Mouse (Mus musculus): ENCODE data around the gene Atf4. TPM values are rescaled to one million over a fixed set of nuclear protein-coding genes. Genes with fewer than 3 reads are reported as not detected.
A peak's percentile ranks its signal among the peaks of the same experiment; 100 is the strongest.

Gene Atf4
- polyA plus RNA-seq, 1 experiment from 2014 or later: 133 TPM

- Histone ChIP-seq H3K4me1 (replicated peaks) (peaks cover 5% of the 10 kb centered on the region; the same call in 1 of the 2 replicates), H3K36me3 (no peaks in the 10 kb centered on the region), H3K27me3 (no peaks in the 10 kb centered on the region), H3K9ac (replicated peaks) (no peak overlapping the region), H3K4me3 (replicated peaks) (no peak overlapping the region), H3K9me3 (no peaks in the 10 kb centered on the region), H3K27ac (no peak overlapping the region), H3K4me2 (replicated peaks) (no peak overlapping the region)
- 26% methylated on average over 9 of the region's 9 CpGs for WGBS
- ATAC-seq: 0 out of 2 replicates have a peak, but pooled peaks have one; percentile 27
Observed at GRCm38 (mm10) chr15:80225208-80225607, 29.8 kb upstream of the Atf4 start.

DNA sequence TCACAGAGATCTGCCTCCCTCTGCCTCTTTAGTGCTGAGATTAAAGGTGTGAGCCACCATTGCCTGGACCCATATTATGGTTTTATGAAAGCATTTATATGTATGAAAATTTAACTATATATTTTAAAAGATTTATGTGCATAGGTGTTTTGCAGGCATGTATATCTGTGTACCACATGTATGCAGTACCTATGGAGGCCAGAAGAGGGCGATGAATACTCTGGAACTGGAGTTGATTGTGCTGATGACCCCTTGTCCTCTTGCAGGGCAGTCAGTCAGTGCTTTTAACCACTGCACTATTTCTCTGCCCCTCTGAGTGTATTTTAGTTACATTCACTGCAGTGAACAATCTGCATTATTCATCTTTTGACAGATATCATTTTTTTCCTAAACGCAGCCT lies 29.2 kb upstream of the Atf4 start:
- no peaks in the 10 kb centered on the region for H3K36me3 ChIP-seq
- H3K27ac ChIP-seq: no peak overlapping the region
- no peak overlapping the region for H3K4me3 ChIP-seq (replicated peaks)
- WGBS: 51% methylated on average over 2 of the region's 2 CpGs
- H3K9ac ChIP-seq (replicated peaks): no peak overlapping the region
- no peak for ATAC-seq
- peaks cover 5% of the 10 kb centered on the region; the same call in 1 of the 2 replicates for H3K4me1 ChIP-seq (replicated peaks)
- H3K4me2 ChIP-seq (replicated peaks): no peak overlapping the region
- no peaks in the 10 kb centered on the region for H3K9me3 ChIP-seq
- H3K27me3 ChIP-seq: no peaks in the 10 kb centered on the region

- Histone ChIP-seq H3K4me2 (replicated peaks) (no peak overlapping the region), H3K36me3 (no peaks in the 10 kb centered on the region), H3K9ac (replicated peaks) (no peak overlapping the region), H3K4me1 (replicated peaks) (peaks cover 8% of the 10 kb centered on the region), H3K27ac (peak overlapping the region; percentile 26; the same call in 1 of the 2 replicates), H3K9me3 (no peaks in the 10 kb centered on the region), H3K27me3 (no peaks in the 10 kb centered on the region), H3K4me3 (replicated peaks) (no peak overlapping the region)
- no peak for ATAC-seq
- WGBS: 65% methylated on average over 17 of the region's 17 CpGs
Observed at GRCm38 (mm10) chr15:80228071-80228800, 26.7 kb upstream of the Atf4 start.

- Histone ChIP-seq H3K4me3 (replicated peaks) (no peak overlapping the region), H3K4me2 (replicated peaks) (no peak overlapping the region), H3K36me3 (peaks cover 18% of the 10 kb centered on the region), H3K4me1 (replicated peaks) (peaks cover 24% of the 10 kb centered on the region), H3K27ac (no peak overlapping the region), H3K9me3 (no peaks in the 10 kb centered on the region), H3K9ac (replicated peaks) (no peak overlapping the region), H3K27me3 (no peaks in the 10 kb centered on the region)
- no peak for ATAC-seq
- 31% methylated on average over 2 of the region's 2 CpGs for WGBS
Observed at GRCm38 (mm10) chr15:80232331-80232730, 22.7 kb upstream of the Atf4 start.

GRCm38 (mm10) chr15:80233053-80233452 lies 21.9 kb upstream of the Atf4 start:
- Histone ChIP-seq H3K4me2 (replicated peaks) (peak overlapping the region; percentile 78), H3K9ac (replicated peaks) (no peak overlapping the region), H3K27ac (peak overlapping the region; percentile 89), H3K36me3 (peaks cover 24% of the 10 kb centered on the region), H3K4me3 (replicated peaks) (peak overlapping the region; percentile 92), H3K9me3 (no peaks in the 10 kb centered on the region), H3K27me3 (no peaks in the 10 kb centered on the region), H3K4me1 (replicated peaks) (peaks cover 23% of the 10 kb centered on the region)
- peak; percentile 25 for ATAC-seq
- 64% methylated on average over 4 of the region's 4 CpGs for WGBS

DNA sequence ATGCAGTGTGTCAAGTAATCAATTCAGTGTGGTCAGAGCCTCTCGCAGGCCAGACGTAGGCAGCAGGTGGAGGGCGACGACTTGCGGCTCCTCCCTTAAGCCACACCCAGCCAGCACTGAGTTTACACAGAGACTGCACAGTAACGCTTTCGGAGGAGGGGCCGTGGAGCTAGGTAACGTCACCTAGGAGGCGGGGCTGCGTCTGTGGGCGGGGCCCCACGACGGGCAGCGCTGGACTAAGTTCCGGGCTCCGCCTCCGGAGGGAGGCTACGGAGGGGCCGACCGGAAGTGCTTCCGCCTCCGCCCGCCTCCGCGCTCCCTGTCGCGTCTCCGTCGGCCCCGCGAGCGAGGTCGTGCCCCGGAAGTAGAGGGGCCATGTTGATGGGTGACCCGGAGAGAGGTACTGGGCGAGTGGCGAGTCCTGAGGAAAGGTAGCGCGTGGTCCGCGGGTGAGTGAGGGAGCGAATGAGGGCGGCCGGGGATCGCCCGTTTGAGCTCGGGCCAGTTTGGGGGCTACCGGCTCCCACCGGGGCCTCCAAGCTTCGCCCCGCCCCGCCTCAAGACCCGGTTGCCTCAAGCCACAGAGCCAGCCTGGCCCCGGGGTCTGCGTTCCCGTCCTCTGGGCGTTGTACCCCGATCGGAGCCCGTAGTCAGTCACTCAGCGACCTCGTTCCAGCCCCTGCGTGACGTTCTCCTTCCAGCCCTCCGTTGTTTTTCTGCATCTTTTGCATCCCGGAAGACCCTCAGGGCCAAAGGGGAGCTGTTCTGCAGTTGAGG lies 21.1 kb upstream of the Atf4 start, which contains the start of gene Mief1:
TSS of gene Mief1 (plus strand) at position 286 of the 777 bp plus-strand sequence.
- Histone ChIP-seq H3K27ac (peak within 1 kb of the TSS; percentile 89), H3K4me2 (replicated peaks) (peak within 1 kb of the TSS; percentile 78), H3K36me3 (peaks cover 33% of the 10 kb centered on the region), H3K4me3 (replicated peaks) (peak within 1 kb of the TSS; percentile 92), H3K9me3 (no peaks in the 10 kb centered on the region), H3K27me3 (no peaks in the 10 kb centered on the region), H3K9ac (replicated peaks) (peak within 1 kb of the TSS; percentile 92), H3K4me1 (replicated peaks) (peaks cover 19% of the 10 kb centered on the region)
- ATAC-seq: peak; percentile 96
- under 1% methylated on average over 67 of the region's 67 CpGs for WGBS

GRCm38 (mm10) chr15:80235535-80235934 lies 19.4 kb upstream of the Atf4 start, which contains the start of gene AC140267.1:
Gene AC140267.1, plus strand, starts transcription at chr15:80235835.
- Histone ChIP-seq H3K4me2 (replicated peaks) (peak within 1 kb of the TSS; percentile 78), H3K27ac (no peak within 1 kb of the TSS), H3K9ac (replicated peaks) (peak within 1 kb of the TSS; percentile 92), H3K4me3 (replicated peaks) (peak within 1 kb of the TSS; percentile 92), H3K4me1 (replicated peaks) (peaks cover 19% of the 10 kb centered on the region), H3K36me3 (peaks cover 43% of the 10 kb centered on the region), H3K9me3 (no peaks in the 10 kb centered on the region), H3K27me3 (no peaks in the 10 kb centered on the region)
- ATAC-seq: no peak
- WGBS: 96% methylated on average over 9 of the region's 9 CpGs

- Histone ChIP-seq H3K36me3 (peaks cover 77% of the 10 kb centered on the region), H3K4me1 (replicated peaks) (no peaks in the 10 kb centered on the region), H3K9ac (replicated peaks) (no peak overlapping the region), H3K27me3 (no peaks in the 10 kb centered on the region), H3K9me3 (no peaks in the 10 kb centered on the region), H3K4me2 (replicated peaks) (no peak overlapping the region), H3K4me3 (replicated peaks) (no peak overlapping the region), H3K27ac (no peak overlapping the region)
- WGBS: 95% methylated on average over 12 of the region's 12 CpGs
- no peak for ATAC-seq
Observed at GRCm38 (mm10) chr15:80248135-80248534, 6.8 kb upstream of the Atf4 start.

DNA sequence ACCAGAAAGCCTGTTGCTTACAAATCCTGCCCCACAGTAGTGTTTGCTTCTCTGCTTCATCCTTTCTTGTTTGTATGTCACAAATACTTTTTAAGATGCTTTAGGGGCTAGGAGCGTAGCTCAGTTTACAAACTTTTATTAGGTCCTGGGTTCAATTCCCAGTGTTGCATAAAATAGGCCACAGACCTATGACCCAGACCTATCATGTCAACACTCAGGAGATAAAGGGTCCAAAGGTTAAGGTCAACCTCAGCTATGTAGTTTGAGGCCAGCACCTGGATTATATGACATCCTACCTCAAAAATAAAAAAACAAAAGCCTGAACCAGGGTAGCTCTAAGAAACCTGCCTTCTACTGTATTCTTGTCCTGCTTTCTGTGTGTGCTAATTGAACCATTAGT lies 6.4 kb upstream of the Atf4 start:
- no peak for ATAC-seq
- Histone ChIP-seq H3K9ac (replicated peaks) (no peak overlapping the region), H3K4me2 (replicated peaks) (no peak overlapping the region), H3K27ac (no peak overlapping the region), H3K9me3 (no peaks in the 10 kb centered on the region), H3K4me1 (replicated peaks) (peaks cover under 1% of the 10 kb centered on the region), H3K36me3 (peaks cover 73% of the 10 kb centered on the region), H3K27me3 (no peaks in the 10 kb centered on the region), H3K4me3 (replicated peaks) (no peak overlapping the region)
- WGBS: 96% methylated on average over 1 of the region's 1 CpGs

GRCm38 (mm10) chr15:80249672-80250071 lies 5.3 kb upstream of the Atf4 start:
- Histone ChIP-seq H3K27ac (no peak overlapping the region), H3K27me3 (no peaks in the 10 kb centered on the region), H3K36me3 (peaks cover 66% of the 10 kb centered on the region), H3K4me3 (replicated peaks) (no peak overlapping the region), H3K4me2 (replicated peaks) (no peak overlapping the region), H3K9ac (replicated peaks) (no peak overlapping the region), H3K4me1 (replicated peaks) (peaks cover 10% of the 10 kb centered on the region), H3K9me3 (no peaks in the 10 kb centered on the region)
- no peak for ATAC-seq
- WGBS: 94% methylated on average over 10 of the region's 10 CpGs

DNA sequence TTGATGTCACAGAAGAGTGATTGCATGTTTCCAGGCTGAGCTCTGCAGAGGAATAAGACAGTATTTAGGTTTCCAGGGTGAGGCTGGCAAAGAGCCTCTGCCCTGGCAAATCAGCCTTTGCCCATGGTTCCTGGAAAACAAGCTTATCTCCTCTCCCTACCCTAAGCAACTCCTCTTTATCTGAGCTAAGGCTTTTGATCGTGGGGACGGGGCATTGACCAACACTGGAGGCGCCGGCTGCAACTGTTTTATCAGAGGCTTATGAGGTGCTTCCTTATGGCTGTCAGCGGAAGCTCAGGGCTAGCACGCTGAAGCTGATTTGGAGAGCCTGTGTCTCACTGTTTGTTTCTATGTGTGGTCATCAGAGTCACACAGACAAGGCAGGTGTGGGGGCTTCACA lies 4.4 kb upstream of the Atf4 start:
- H3K9ac ChIP-seq (replicated peaks): no peak overlapping the region
- H3K27ac ChIP-seq: no peak overlapping the region
- H3K27me3 ChIP-seq: no peaks in the 10 kb centered on the region
- 93% methylated on average over 6 of the region's 6 CpGs for WGBS
- H3K9me3 ChIP-seq: no peaks in the 10 kb centered on the region
- peaks cover 10% of the 10 kb centered on the region for H3K4me1 ChIP-seq (replicated peaks)
- H3K4me3 ChIP-seq (replicated peaks): no peak overlapping the region
- no peak for ATAC-seq
- H3K36me3 ChIP-seq: peaks cover 60% of the 10 kb centered on the region
- no peak overlapping the region for H3K4me2 ChIP-seq (replicated peaks)

GRCm38 (mm10) chr15:80253530-80253929 lies 1.5 kb upstream of the Atf4 start:
- ATAC-seq: no peak
- 56% methylated on average over 2 of the region's 2 CpGs for WGBS

More at GRCm38 (mm10) chr15:80253530-80253929, 1.5 kb upstream of the Atf4 start:
- Histone ChIP-seq H3K27me3 (no peaks in the 10 kb centered on the region), H3K27ac (peak overlapping the region; percentile 98; the same call in 1 of the 2 replicates), H3K9ac (replicated peaks) (0 out of 2 replicates have a peak overlapping the region, but pooled peaks have one; percentile 77), H3K9me3 (no peaks in the 10 kb centered on the region), H3K4me1 (replicated peaks) (peaks cover 33% of the 10 kb centered on the region), H3K4me3 (replicated peaks) (no peak overlapping the region), H3K36me3 (peaks cover 56% of the 10 kb centered on the region), H3K4me2 (replicated peaks) (0 out of 2 replicates have a peak overlapping the region, but pooled peaks have one; percentile 7)
